In genomic region chr19:21111836-21112235, GRCm38 (mm10) we compare ENCODE assay signal across 31 mouse cellular contexts.
"Had no signal": no experiment of that assay in that cellular context is flagged by ENCODE, and none has a peak within 500 bp of the region (broad histone marks: within the 10 kb centered on the region; RNA-seq: fewer than 3 reads in every experiment).

No protein-coding gene starts in this region.

- H3K36me3 ChIP-seq: limb, embryonic 10.5 days; limb, embryonic 12.5 days; limb, embryonic 13.5 days; limb, embryonic 15.5 days; liver, embryonic 12.5 days; liver, embryonic 13.5 days; liver, embryonic 15.5 days; lung, embryonic 15.5 days; midbrain, embryonic 10.5 days; midbrain, embryonic 12.5 days; midbrain, embryonic 13.5 days; midbrain, embryonic 15.5 days; neural tube, embryonic 12.5 days had no signal

- H3K4me3 ChIP-seq: left cerebral cortex, adult 2 months; limb, embryonic 10.5 days; limb, embryonic 12.5 days; limb, embryonic 13.5 days; limb, embryonic 15.5 days; liver, embryonic 12.5 days; liver, embryonic 13.5 days; liver, embryonic 15.5 days; lung, embryonic 15.5 days; megakaryocyte, embryonic 14.5 days; midbrain, embryonic 10.5 days; midbrain, embryonic 12.5 days; midbrain, embryonic 13.5 days; midbrain, embryonic 15.5 days; myocyte; neural tube, embryonic 12.5 days had no signal

- H3K27ac ChIP-seq: left cerebral cortex, adult 2 months; limb, embryonic 10.5 days; limb, embryonic 12.5 days; limb, embryonic 13.5 days; limb, embryonic 15.5 days; liver, embryonic 12.5 days; liver, embryonic 13.5 days; liver, embryonic 14.5 days; liver, embryonic 15.5 days; lung, embryonic 15.5 days; macrophage; midbrain, embryonic 10.5 days; midbrain, embryonic 12.5 days; midbrain, embryonic 13.5 days; midbrain, embryonic 15.5 days; neural tube, embryonic 12.5 days had no signal

- H3K9ac ChIP-seq: limb, embryonic 12.5 days; limb, embryonic 13.5 days; limb, embryonic 15.5 days; liver, embryonic 12.5 days; liver, embryonic 13.5 days; liver, embryonic 14.5 days; liver, embryonic 15.5 days; lung, embryonic 14.5 days; lung, embryonic 15.5 days; midbrain, embryonic 12.5 days; midbrain, embryonic 13.5 days; midbrain, embryonic 15.5 days; neural tube, embryonic 12.5 days had no signal

- H3K9me3 ChIP-seq: limb, embryonic 10.5 days; limb, embryonic 12.5 days; limb, embryonic 13.5 days; limb, embryonic 15.5 days; liver, embryonic 12.5 days; liver, embryonic 13.5 days; liver, embryonic 15.5 days; lung, embryonic 15.5 days; megakaryocyte, embryonic 14.5 days; midbrain, embryonic 10.5 days; midbrain, embryonic 12.5 days; midbrain, embryonic 13.5 days; midbrain, embryonic 15.5 days; neural tube, embryonic 12.5 days had no signal

- H3K4me1 ChIP-seq: limb, embryonic 10.5 days; liver, embryonic 12.5 days; liver, embryonic 15.5 days; midbrain, embryonic 10.5 days; midbrain, embryonic 12.5 days; midbrain, embryonic 13.5 days; midbrain, embryonic 15.5 days; neural tube, embryonic 12.5 days had no signal

- ATAC-seq: liver, embryonic 12.5 days; lung, postnatal 0 days; midbrain, embryonic 13.5 days; midbrain, embryonic 15.5 days; midbrain, embryonic 16.5 days had no signal

- DNase-seq: left cerebral cortex, postnatal 4 days; liver; liver, embryonic 13.5 days; lung, adult 18-20 months; lung, embryonic 14.5 days; lung, postnatal 10 days; lung, postnatal 14 days; lung, postnatal 36 days; lung, postnatal 4 days; midbrain, embryonic 14.5 days had no signal

- H3K4me2 ChIP-seq: limb, embryonic 12.5 days; limb, embryonic 13.5 days; limb, embryonic 15.5 days; liver, embryonic 11.5 days; liver, embryonic 12.5 days; liver, embryonic 13.5 days; liver, embryonic 15.5 days; lung, embryonic 14.5 days; lung, embryonic 15.5 days; midbrain, embryonic 11.5 days; midbrain, embryonic 12.5 days; midbrain, embryonic 13.5 days; midbrain, embryonic 15.5 days; neural tube, embryonic 12.5 days had no signal

- H3K27me3 ChIP-seq: limb, embryonic 12.5 days; limb, embryonic 13.5 days; limb, embryonic 15.5 days; liver, embryonic 12.5 days; liver, embryonic 13.5 days; liver, embryonic 15.5 days; lung, embryonic 15.5 days; megakaryocyte, embryonic 14.5 days; midbrain, embryonic 12.5 days; midbrain, embryonic 13.5 days; midbrain, embryonic 15.5 days; neural tube, embryonic 12.5 days had no signal
